Mouse (Mus musculus): ENCODE results near the gene Hspa12a.

DNA sequence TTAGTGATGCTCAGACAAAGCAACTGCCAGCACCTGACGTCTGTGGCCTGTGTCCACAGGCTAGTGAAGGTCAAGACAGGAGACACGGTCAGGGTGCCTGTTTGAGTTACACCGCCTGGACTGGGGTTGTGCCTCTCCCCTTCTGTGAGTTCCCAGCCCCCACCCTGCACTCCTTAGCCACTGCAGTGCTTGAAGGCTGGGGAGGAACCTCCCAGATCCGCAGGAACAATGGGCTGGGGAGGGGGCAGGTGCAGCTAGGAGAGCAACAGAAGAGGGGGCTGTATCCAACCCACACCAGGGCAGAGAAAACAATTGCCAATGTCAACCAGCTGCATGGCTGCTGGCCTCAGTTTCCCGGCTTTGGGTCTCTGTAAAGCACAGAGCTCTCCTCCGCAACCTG, 84.1 kb downstream of the Hspa12a start:
- TF ChIP-seq CTCF (IDR thresholded peaks at IDR 0.05; ENCODE audit: low read depth) (no peak), EP300 (IDR thresholded peaks at IDR 0.05; ENCODE audit: low read depth) (no peak)
